Mouse (Mus musculus): ENCODE measurements around the gene Mettl7a2.
"Not testable (repeated sequence)": the region's sequence is repeated elsewhere in the genome, so short reads cannot be mapped to it uniquely, and the experiment has no call there.

The Mettl7a2 gene

GRCm38 (mm10) chr15:100352711-100353250 is at the start of gene Mettl7a2, which contains the start of gene Methig1:
Gene Mettl7a2, plus strand, starts transcription at chr15:100353200.
Gene Methig1, plus strand, starts transcription at chr15:100353149.
- ATAC-seq (ENCODE audit: low TSS enrichment), result no peak

DNA sequence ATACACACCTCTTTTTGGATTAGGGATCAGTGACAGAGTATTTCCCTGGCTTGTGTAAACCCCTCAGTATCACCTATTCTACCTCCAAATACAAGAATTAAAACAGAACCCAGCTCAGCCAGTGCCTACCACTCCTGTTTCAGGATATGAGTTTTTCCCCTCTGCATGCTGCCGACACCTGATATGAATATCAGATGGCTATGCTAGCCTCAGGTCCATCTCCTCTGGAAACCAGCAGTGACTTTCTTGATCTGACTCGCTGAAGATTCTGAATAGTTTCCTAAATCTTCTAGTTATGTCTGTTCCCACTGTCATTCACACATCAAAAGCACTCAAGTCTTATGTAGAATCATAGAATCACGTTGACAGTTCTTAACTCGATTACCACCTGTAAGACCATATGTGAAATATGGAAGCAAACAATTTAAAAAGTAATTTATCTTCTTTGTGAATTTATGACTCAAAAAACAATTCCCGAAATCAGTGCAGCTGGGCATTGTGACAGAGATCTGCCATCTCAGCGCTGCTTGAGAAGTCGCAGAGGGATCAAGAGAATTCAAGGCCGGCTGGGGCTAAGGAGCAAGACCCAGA is 49.5 kb upstream of the Mettl7a2 start:
- no peak for ATAC-seq (ENCODE audit: low TSS enrichment)

DNA sequence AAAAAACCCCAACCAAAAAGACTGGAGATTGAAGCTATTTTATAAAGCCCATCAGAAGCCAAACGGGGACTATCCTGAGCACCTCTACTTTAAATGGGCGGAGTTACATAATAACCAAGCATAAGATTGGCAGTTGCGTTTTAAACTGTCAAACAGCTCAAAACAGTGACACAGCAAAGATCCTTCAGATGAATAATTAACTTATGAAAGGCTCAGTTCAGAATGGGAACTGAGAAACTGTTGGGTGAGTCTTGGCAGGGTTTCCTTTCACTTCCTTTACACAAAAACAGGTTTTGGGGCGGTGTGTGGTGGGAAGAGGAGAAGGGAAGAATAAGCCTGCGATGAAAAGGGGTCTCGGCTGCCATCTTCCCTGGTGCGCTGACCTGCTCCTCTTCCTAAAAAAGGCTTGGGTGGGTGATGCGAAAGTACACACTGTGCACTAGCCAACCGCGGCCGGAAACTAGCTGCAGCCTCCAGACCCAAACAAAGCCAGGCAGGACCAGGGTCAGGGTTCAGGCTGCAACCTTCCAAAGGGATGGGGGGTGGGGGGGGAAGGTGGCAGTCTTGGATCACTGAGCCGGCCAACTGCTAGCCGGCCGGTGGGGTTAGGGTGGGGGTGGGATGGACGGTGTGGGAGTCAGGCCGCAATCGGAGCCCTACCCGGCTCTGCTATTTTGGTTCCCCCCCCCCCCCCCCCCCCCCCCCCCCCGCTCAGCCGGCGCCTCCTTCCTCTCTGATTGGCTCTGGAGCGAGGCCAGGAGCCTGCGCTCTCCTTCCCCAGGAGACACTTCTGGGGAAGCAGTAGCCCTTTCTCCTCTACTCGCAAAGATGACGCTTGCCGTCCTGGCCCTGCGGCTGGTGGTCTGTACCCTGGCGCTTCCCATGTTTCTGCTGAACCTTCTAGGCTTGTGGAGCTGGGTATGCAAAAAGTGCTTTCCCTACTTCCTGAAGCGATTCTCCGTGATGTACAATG is 48.7 kb upstream of the Mettl7a2 start, which contains the start of gene Mettl7a1:
Mettl7a1 (plus strand) TSS at position 122 of the 973 bp plus-strand sequence.
- peak; percentile 69 for ATAC-seq (ENCODE audit: low TSS enrichment)

GRCm38 (mm10) chr15:100306201-100306600 is 46.8 kb upstream of the Mettl7a2 start:
- no peak for ATAC-seq (ENCODE audit: low TSS enrichment)

DNA sequence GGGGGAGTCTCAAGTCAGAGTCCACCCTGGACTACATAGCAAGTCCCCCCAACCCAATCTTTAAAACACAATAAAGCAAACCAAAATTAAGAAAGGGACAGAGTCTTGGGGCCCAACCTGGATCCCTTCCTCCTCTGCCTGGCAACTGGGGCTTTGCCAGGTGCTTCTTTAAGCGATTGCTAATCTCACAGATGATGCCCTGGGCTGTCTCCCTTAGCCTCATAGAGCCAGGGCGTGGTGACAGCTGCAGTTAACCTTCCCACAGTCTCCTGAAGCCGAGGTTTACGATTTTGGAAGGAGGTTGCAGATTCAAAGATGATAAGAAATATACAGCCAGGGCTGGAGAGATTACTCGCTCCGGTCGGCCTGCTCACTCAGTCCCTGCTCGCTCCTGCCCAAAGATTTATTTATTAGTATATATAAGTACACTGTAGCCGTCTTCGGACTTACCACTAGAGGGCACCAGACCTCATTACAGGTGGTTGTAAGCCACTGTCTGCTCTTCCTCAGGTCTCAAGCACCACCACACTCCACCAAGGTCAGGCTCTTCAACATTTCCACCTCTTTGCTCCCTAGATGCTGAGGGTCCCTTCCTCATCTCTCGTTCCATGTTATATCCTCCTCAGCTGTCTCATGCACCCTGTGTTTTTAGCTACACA is 45.4 kb upstream of the Mettl7a2 start:
- ATAC-seq (ENCODE audit: low TSS enrichment), result not testable (repeated sequence)

GRCm38 (mm10) chr15:100312346-100312745 is 40.7 kb upstream of the Mettl7a2 start:
- no peak for ATAC-seq (ENCODE audit: low TSS enrichment)

DNA sequence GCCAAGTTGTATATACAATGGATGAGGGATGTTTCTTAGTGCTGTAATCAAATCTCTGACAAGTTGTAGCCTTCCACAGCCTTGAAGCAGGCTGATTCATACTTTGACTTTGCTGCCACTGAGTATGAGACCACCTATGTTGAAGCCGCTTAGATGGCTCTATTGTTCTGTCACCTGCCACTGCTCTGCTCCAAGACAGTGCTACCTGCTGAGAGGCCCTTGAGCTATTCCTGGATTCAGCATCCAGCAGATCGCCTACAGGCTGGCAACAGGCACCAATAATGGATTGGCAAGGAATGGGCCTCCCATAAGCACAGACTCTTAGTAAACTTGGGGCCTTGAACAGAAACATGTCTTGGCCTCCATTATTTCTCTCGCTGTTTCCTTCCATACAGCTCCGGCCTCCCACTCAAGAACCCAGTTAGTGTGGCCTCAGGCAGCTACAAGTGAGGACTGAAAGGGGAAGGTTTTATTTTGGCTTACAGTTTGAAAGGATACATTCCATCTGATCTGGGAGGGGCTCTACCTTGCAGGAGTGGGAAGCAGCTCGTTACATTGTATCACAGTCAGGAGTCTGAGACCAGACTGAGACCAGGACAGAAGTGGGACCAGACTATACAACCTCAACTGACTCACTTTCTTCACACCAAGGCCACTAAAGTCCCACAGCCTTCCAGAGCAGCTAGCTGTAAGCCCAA is 38.4 kb upstream of the Mettl7a2 start:
- no peak for ATAC-seq (ENCODE audit: low TSS enrichment)

GRCm38 (mm10) chr15:100318014-100318671 is 34.9 kb upstream of the Mettl7a2 start:
- ATAC-seq (ENCODE audit: low TSS enrichment), result not testable (repeated sequence)

DNA sequence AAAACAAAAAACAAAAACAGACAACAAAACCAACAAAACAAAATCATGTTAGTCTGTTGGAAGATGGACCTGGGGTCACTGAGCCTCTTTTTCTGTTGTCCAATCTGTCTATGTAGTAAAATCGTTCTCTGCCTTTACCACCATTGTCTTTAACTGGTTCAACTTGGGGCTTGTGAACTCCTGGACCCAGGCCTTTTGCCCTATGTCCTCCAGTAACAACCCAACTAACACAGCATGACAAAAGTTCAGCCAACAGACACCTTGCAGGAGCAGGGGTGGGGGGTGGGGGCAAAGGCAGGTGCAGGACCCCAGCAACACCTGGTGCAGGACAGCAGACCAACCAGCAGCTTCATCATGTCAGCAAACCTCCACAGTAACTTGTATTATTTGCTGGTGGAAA is 33.1 kb upstream of the Mettl7a2 start:
- no peak for ATAC-seq (ENCODE audit: low TSS enrichment)

DNA sequence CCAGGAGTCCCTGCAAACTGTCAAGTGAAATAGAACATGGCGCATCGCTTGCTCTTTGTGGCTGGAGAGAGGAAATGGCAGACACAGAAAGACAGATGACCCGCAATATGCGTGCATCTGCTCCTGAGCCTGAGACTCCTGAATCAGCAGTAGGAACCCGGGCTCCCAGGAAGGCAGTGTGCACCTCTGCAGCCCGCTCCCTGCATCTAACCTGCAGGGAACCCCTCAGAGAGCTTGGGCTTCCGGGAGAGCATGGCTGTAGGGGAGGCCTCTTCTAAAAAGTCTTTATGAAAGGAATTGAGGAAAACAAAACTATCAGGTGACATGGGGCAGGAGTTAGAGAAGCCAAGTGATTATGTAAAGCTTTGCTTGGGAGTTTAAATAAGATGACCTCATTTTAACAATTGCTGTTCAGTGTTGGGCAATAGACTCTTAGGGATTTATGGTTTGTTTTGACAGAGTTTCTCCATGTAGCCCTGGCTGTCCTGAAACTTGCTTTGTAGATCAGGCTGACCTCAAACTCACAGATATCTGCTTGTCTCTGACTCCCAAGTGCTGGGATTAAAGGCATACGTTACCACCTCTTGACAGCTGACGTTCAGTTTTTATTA is 32.6 kb upstream of the Mettl7a2 start:
- no peak for ATAC-seq (ENCODE audit: low TSS enrichment)

DNA sequence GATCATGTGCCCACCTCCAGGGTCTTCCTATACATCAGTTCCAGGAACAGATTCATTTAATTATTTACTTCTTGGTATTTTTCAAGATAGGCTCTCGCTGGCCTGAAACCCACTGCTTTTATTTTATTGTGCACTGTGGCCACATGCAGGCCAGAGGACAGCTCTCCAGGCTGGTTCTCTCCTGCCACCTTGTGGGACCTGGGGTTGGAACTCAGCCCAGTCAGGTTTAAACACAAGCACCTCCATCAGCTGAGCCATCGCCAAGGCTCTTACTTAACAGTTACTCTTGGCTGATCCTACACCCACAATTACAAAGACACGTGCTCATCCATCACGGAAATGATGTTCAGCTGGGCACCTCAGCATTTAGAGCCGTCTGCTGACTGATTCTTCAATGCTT is 31.9 kb upstream of the Mettl7a2 start:
- no peak for ATAC-seq (ENCODE audit: low TSS enrichment)

- ATAC-seq (ENCODE audit: low TSS enrichment), result peak; percentile 55; the same call in 1 of the 2 replicates
Measured at GRCm38 (mm10) chr15:100324021-100324591, 28.9 kb upstream of the Mettl7a2 start.

DNA sequence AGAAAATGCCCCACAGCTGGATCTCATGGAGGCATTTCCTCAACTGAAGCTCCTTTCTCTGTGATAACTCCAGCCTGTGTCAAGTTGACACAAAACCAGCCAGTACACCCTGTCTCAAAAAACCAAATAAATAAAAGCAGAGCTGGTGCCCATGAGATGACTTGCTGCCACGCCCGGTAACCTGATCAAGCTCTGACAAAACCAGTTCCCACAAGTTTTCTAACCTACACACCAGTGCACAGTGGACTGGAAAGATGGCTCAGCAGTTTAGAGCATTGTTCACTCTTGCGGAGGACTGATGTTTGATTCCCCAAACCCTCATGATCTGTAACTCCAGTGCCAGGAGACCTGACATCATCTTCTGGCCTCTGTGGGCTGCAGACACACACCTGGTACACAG is 27.8 kb upstream of the Mettl7a2 start:
- ATAC-seq (ENCODE audit: low TSS enrichment), result no peak

GRCm38 (mm10) chr15:100328089-100328488 is 24.9 kb upstream of the Mettl7a2 start:
- not testable (repeated sequence) for ATAC-seq (ENCODE audit: low TSS enrichment)

- ATAC-seq (ENCODE audit: low TSS enrichment), result not testable (repeated sequence)
Measured at GRCm38 (mm10) chr15:100329336-100329735, 23.7 kb upstream of the Mettl7a2 start.

DNA sequence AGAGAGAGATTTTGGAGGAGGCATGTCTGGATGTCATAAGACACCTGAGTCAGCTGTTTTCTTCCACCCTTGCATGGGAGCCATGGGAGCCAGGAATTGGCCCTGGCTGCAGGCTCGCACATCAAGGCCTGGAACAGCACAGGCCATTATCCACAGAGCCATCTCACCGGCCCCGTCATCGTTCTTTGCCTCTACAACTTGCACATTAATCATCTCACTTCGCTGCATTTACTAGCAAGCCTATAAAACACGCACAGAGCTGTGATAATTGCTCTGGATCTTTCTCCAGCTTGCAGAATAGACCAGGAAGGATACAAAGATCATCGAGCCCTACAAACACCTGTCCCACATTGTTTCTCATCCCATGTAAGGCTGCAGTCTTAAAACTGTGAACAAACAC is 22.3 kb upstream of the Mettl7a2 start:
- no peak for ATAC-seq (ENCODE audit: low TSS enrichment)

- ATAC-seq (ENCODE audit: low TSS enrichment), result peak; percentile 64
Measured at GRCm38 (mm10) chr15:100332077-100332961, 20.7 kb upstream of the Mettl7a2 start.

GRCm38 (mm10) chr15:100334629-100335028 is 18.4 kb upstream of the Mettl7a2 start, which contains the start of gene Mettl7a3:
Gene Mettl7a3, plus strand, starts transcription at chr15:100334929.
- no peak for ATAC-seq (ENCODE audit: low TSS enrichment)

DNA sequence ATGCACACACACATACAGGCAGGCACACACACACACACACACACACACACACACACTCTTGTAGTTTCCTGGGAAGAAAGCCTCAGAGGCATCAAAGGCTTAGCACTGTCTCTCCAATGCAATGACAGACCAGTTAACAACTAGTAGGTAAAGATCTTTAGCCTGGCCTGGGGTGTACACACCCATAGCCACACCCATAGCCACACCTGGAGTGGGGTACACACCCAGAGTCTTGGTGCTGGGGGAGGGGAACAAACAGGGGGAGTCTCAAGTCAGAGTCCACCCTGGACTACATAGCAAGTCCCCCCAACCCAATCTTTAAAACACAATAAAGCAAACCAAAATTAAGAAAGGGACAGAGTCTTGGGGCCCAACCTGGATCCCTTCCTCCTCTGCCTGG is 15.7 kb upstream of the Mettl7a2 start:
- not testable (repeated sequence) for ATAC-seq (ENCODE audit: low TSS enrichment)

Measured in frontal cortex, adult (tissue).